Mouse (Mus musculus): ENCODE measurements at regions not wholly inside any gene's neighbourhood (a gene's known extent, or its start where the extent isn't known, plus 50 kb on each side); places are given as distances from the start of the nearest gene placed in this dataset.

DNA sequence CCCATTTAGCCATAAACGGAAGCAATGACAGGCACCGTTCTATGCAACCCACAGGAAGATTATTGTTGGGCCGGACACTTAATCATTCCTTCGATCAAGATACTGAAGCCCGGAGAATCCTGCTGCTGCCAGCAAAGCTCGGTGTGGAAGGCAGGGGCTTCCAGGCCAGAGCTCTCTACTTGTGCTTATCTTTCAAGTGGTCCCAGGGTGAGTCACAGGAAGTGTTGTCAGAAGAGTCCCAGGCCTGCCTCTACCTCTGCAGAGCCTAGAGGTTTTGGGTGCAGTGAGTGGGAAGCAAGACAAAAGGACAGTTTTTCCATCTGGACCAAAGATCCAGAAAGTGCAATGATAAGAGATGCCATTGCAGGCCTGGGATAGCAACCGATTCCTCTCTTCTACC is 231.6 kb upstream of the Mpped2 start:
- no peak for TF ChIP-seq CTCF (IDR thresholded peaks at IDR 0.05; ENCODE audit: low read depth)
- no peak for TF ChIP-seq EP300 (IDR thresholded peaks at IDR 0.05; ENCODE audit: low read depth)
